Mouse (Mus musculus) heart, embryonic 16.5 days (tissue): ENCODE results near the gene Ankrd11. TPM values are rescaled to one million over a fixed set of nuclear protein-coding genes. Genes with fewer than 3 reads are reported as not detected.

Experiments used
- ATAC-seq: fragments of 200-750 bp; cut with Nextera tagmentation; replicated peaks from 2 replicates; pipeline ENCODE4 v1.8.0; 2017; ENCODE audit warnings: moderate number of reproducible peaks; ENCODE audit not compliant: insufficient read depth, low FRiP score; ENCODE audit errors: extremely low read depth
- H3K27ac ChIP-seq: fragments of 300-500 bp; sonication (generic); 2 replicates; pipeline ENCODE4 v1.5.1; 2014; ENCODE audit warnings: mild to moderate bottlenecking, low read length, control low read depth, moderate library complexity
- H3K27me3 ChIP-seq: fragments of 300-500 bp; sonication (generic); 2 replicates; pipeline ENCODE4 v1.6.1; 2014; ENCODE audit warnings: low read length, mixed read lengths; ENCODE audit not compliant: control insufficient read depth, insufficient read depth
- H3K36me3 ChIP-seq: fragments of 300-500 bp; sonication (generic); 2 replicates; pipeline ENCODE4 v1.6.1; 2014; ENCODE audit not compliant: control insufficient read depth, insufficient read depth
- H3K4me1 ChIP-seq: fragments of 300-500 bp; sonication (generic); 2 replicates; pipeline ENCODE4 v1.6.1; 2014; ENCODE audit warnings: low read length, mixed read lengths; ENCODE audit not compliant: control insufficient read depth, insufficient read depth
- H3K4me2 ChIP-seq: fragments of 300-500 bp; sonication (generic); 2 replicates; pipeline ENCODE4 v1.6.1; 2014; ENCODE audit warnings: low read depth, mild to moderate bottlenecking, control low read depth, low read length
- H3K4me3 ChIP-seq: fragments of 300-500 bp; sonication (generic); 2 replicates; pipeline ENCODE4 v1.5.1; 2014; ENCODE audit warnings: mild to moderate bottlenecking, control low read depth, low read length
- H3K9ac ChIP-seq: fragments of 300-500 bp; sonication (generic); 2 replicates; pipeline ENCODE4 v1.6.1; 2014; ENCODE audit warnings: low read length, control low read depth
- H3K9me3 ChIP-seq: fragments of 300-500 bp; sonication (generic); replicated peaks from 2 replicates; pipeline ENCODE4 v1.6.1; 2016; ENCODE audit warnings: low read length; ENCODE audit not compliant: control insufficient read depth
- WGBS: fragments of 180-500 bp; shearing (Covaris S2); extraction: QIAGEN DNeasy Blood & Tissue Kit; methylation state at CpG from one replicate; pipeline ENCODE4 v1.1.7; 2014; 5-methylcytosine and 5-hydroxymethylcytosine counted together
- polyA plus RNA-seq: library from polyadenylated mRNA; unstranded; fragments of >200 nt; fragmentation: Nextera tagmentation; extraction: Ambion mirVana; gene quantifications from 2 replicates; pipeline ENCODE4 v1.2.1, GENCODE M21; 2015

The Ankrd11 gene
- polyA plus RNA-seq, 1 experiment from 2014 or later: 17.6 TPM

- Histone ChIP-seq H3K4me2 (peak within 1 kb of the TSS; percentile 53), H3K9ac (no peak within 1 kb of the TSS), H3K9me3 (no peaks in the 10 kb centered on the region), H3K4me3 (no peak within 1 kb of the TSS; the same call in 1 of the 2 replicates), H3K4me1 (peaks cover 13% of the 10 kb centered on the region), H3K36me3 (no peaks in the 10 kb centered on the region), H3K27me3 (peaks cover 2% of the 10 kb centered on the region; the same call in 1 of the 2 replicates), H3K27ac (no peak within 1 kb of the TSS)
- 11% methylated on average over 17 of the region's 18 CpGs for WGBS
- peak; percentile 90 for ATAC-seq
Observed at GRCm38 (mm10) chr8:122847829-122848561, 194.1 kb downstream of the Ankrd11 start, which contains the start of gene Cdh15. Gene Cdh15 (plus strand): TSS chr8:122847966.

GRCm38 (mm10) chr8:122845662-122846061 is 196.4 kb downstream of the Ankrd11 start:
- H3K4me1 ChIP-seq: peaks cover 13% of the 10 kb centered on the region
- no peaks in the 10 kb centered on the region for H3K36me3 ChIP-seq
- no peaks in the 10 kb centered on the region for H3K9me3 ChIP-seq
- H3K9ac ChIP-seq: no peak overlapping the region
- H3K27me3 ChIP-seq: peaks cover 2% of the 10 kb centered on the region; the same call in 1 of the 2 replicates
- WGBS: 44% methylated on average over 4 of the region's 4 CpGs
- H3K4me3 ChIP-seq: no peak overlapping the region
- H3K27ac ChIP-seq: no peak overlapping the region
- ATAC-seq: no peak; the same call in 1 of the 2 replicates
- H3K4me2 ChIP-seq: no peak overlapping the region

- Histone ChIP-seq H3K9me3 (no peaks in the 10 kb centered on the region), H3K36me3 (no peaks in the 10 kb centered on the region), H3K9ac (no peak overlapping the region), H3K27me3 (peaks cover under 1% of the 10 kb centered on the region; the same call in 1 of the 2 replicates), H3K4me1 (peaks cover 13% of the 10 kb centered on the region), H3K27ac (no peak overlapping the region), H3K4me2 (no peak overlapping the region), H3K4me3 (no peak overlapping the region)
- 59% methylated on average over 3 of the region's 3 CpGs for WGBS
- ATAC-seq: no peak
Observed at GRCm38 (mm10) chr8:122844161-122844560, 197.9 kb downstream of the Ankrd11 start.

GRCm38 (mm10) chr8:122836696-122837095 is 205.4 kb downstream of the Ankrd11 start:
- Histone ChIP-seq H3K4me1 (no peaks in the 10 kb centered on the region), H3K4me3 (no peak overlapping the region), H3K27me3 (no peaks in the 10 kb centered on the region), H3K27ac (no peak overlapping the region), H3K4me2 (no peak overlapping the region), H3K9ac (no peak overlapping the region), H3K36me3 (no peaks in the 10 kb centered on the region), H3K9me3 (no peaks in the 10 kb centered on the region)
- WGBS: 83% methylated on average over 13 of the region's 13 CpGs
- ATAC-seq: no peak

GRCm38 (mm10) chr8:122836199-122836598 is 205.9 kb downstream of the Ankrd11 start:
- H3K27ac ChIP-seq: no peak overlapping the region
- H3K4me1 ChIP-seq: no peaks in the 10 kb centered on the region
- no peak overlapping the region for H3K9ac ChIP-seq
- no peak overlapping the region for H3K4me2 ChIP-seq
- no peaks in the 10 kb centered on the region for H3K27me3 ChIP-seq
- H3K9me3 ChIP-seq: no peaks in the 10 kb centered on the region
- WGBS: 85% methylated on average over 12 of the region's 12 CpGs
- no peak for ATAC-seq
- H3K4me3 ChIP-seq: no peak overlapping the region
- no peaks in the 10 kb centered on the region for H3K36me3 ChIP-seq

GRCm38 (mm10) chr8:122834971-122835370 is 207.1 kb downstream of the Ankrd11 start:
- Histone ChIP-seq H3K9me3 (no peaks in the 10 kb centered on the region), H3K27ac (no peak overlapping the region), H3K9ac (no peak overlapping the region), H3K4me3 (no peak overlapping the region), H3K4me1 (no peaks in the 10 kb centered on the region), H3K36me3 (no peaks in the 10 kb centered on the region), H3K27me3 (no peaks in the 10 kb centered on the region), H3K4me2 (no peak overlapping the region)
- 27% methylated on average over 8 of the region's 8 CpGs for whole genome bisulfite sequencing
- 0 out of 2 replicates have a peak, but pooled peaks have one; percentile 42 for ATAC-seq

GRCm38 (mm10) chr8:122834416-122834815 is 207.7 kb downstream of the Ankrd11 start:
- H3K27ac ChIP-seq: no peak overlapping the region
- H3K4me2 ChIP-seq: no peak overlapping the region
- H3K27me3 ChIP-seq: no peaks in the 10 kb centered on the region
- no peak for ATAC-seq
- H3K9me3 ChIP-seq: no peaks in the 10 kb centered on the region
- H3K4me3 ChIP-seq: no peak overlapping the region
- no peaks in the 10 kb centered on the region for H3K36me3 ChIP-seq
- no peak overlapping the region for H3K9ac ChIP-seq
- 80% methylated on average over 8 of the region's 8 CpGs for WGBS
- H3K4me1 ChIP-seq: no peaks in the 10 kb centered on the region

Other genes with a start within 250 kb of the Ankrd11 start
- 0.41 and 0.51 TPM in 2 replicates for gene Cdh15, start 194.3 kb downstream of the Ankrd11 start, polyA plus RNA-seq
- 60.7 and 71.0 TPM in 2 replicates for gene Spg7, start 20.7 kb upstream of the Ankrd11 start, polyA plus RNA-seq
- 676 and 829 TPM in 2 replicates for gene Rpl13, start 60.1 kb upstream of the Ankrd11 start, polyA plus RNA-seq
- gene Cpne7, start 75.1 kb upstream of the Ankrd11 start, polyA plus RNA-seq: 0.20 and 0.35 TPM in 2 replicates
- gene Sult5a1, start 116.0 kb upstream of the Ankrd11 start, polyA plus RNA-seq: 4.4 and 5.8 TPM in 2 replicates
- gene Dpep1, start 144.0 kb upstream of the Ankrd11 start, polyA plus RNA-seq: 10.3 and 10.4 TPM in 2 replicates
- 108 and 114 TPM in 2 replicates for gene Chmp1a, start 170.5 kb upstream of the Ankrd11 start, polyA plus RNA-seq
- gene Spata33, start 170.6 kb upstream of the Ankrd11 start, polyA plus RNA-seq: 4.5 and 5.0 TPM in 2 replicates
- 19.1 and 19.5 TPM in 2 replicates for gene Cdk10, start 182.6 kb upstream of the Ankrd11 start, polyA plus RNA-seq
- 4.2 and 4.4 TPM in 2 replicates for gene Spata2l, start 194.0 kb upstream of the Ankrd11 start, polyA plus RNA-seq
- gene Zfp276, start 211.9 kb upstream of the Ankrd11 start, polyA plus RNA-seq: 16.6 and 18.3 TPM in 2 replicates
- 20.3 and 20.8 TPM in 2 replicates for gene Vps9d1, start 212.1 kb upstream of the Ankrd11 start, polyA plus RNA-seq